11 mouse cellular contexts compared by ENCODE assay signal in genomic region chr16:50118150-50118549, GRCm38 (mm10).
A peak's percentile ranks its signal among the peaks of the same experiment; 100 is the strongest.
DNase-seq lines count a peak whose midpoint lies in the region; ATAC-seq and TF ChIP-seq lines count a peak whose summit lies in the region.
"Had no signal": no experiment of that assay in that cellular context is flagged by ENCODE, and none has a peak within 500 bp of the region (broad histone marks: within the 10 kb centered on the region; RNA-seq: fewer than 3 reads in every experiment).

No protein-coding gene starts in this region.

- H3K27me3 ChIP-seq in intestine, postnatal 0 days (replicated peaks; ENCODE audit: control insufficient read depth, insufficient read depth, low read length), result no peaks in the 10 kb centered on the region
- H3K27me3 ChIP-seq in intestine, embryonic 16.5 days (replicated peaks; ENCODE audit: control insufficient read depth, insufficient read depth, low read length), result no peaks in the 10 kb centered on the region
- H3K27me3 ChIP-seq in kidney, embryonic 15.5 days, result no peaks in the 10 kb centered on the region
- H3K27me3 ChIP-seq: limb, embryonic 12.5 days; neural tube, embryonic 12.5 days had no signal

- DNase-seq in B cell, adult 2 months, result peak; percentile 61 to 63
- peak; percentile 75 for DNase-seq in R1 (ENCODE audit: low read depth, low spot score)
- DNase-seq in natural killer cell, adult 2 months (ENCODE audit: low spot score in 2 of 2), result peak; percentile 1 to 26
- no peak for DNase-seq in yolk sac, embryonic 10.5 days (ENCODE audit: low spot score)

- ATAC-seq in intestine, postnatal 0 days, result no peak
- no peak for ATAC-seq in intestine, embryonic 16.5 days
- no peak for ATAC-seq in inflammation-experienced regulatory T-cells, adult 6 months
- no peak for ATAC-seq in kidney, embryonic 15.5 days (replicated peaks; ENCODE audit: low FRiP score)

- peak; percentile 54 for TF ChIP-seq CTCF in intestine, postnatal 0 days (IDR thresholded peaks at IDR 0.05; ENCODE audit: low read depth)

- 93% methylated on average over 7 of the region's 7 CpGs for WGBS in intestine, postnatal 0 days
- 95% methylated on average over 7 of the region's 7 CpGs for WGBS in intestine, embryonic 16.5 days
- WGBS in kidney, embryonic 15.5 days, result 94% methylated on average over 7 of the region's 7 CpGs

- no peak overlapping the region for H3K4me2 ChIP-seq in intestine, postnatal 0 days (replicated peaks; ENCODE audit: low read depth)
- H3K4me2 ChIP-seq in intestine, embryonic 16.5 days (ENCODE audit: low read depth, low read length), result no peak overlapping the region
- H3K4me2 ChIP-seq in kidney, embryonic 15.5 days, result no peak overlapping the region
- H3K4me2 ChIP-seq: hindbrain, embryonic 14.5 days; limb, embryonic 12.5 days; neural tube, embryonic 12.5 days had no signal

- H3K9ac ChIP-seq in intestine, postnatal 0 days (ENCODE audit: low read depth, low read length), result no peak overlapping the region
- H3K9ac ChIP-seq in intestine, embryonic 16.5 days (ENCODE audit: low read depth, low read length), result no peak overlapping the region
- no peak overlapping the region for H3K9ac ChIP-seq in kidney, embryonic 15.5 days
- H3K9ac ChIP-seq: hindbrain, embryonic 14.5 days; limb, embryonic 12.5 days; neural tube, embryonic 12.5 days had no signal

- no peaks in the 10 kb centered on the region for H3K36me3 ChIP-seq in intestine, postnatal 0 days (ENCODE audit: control insufficient read depth, insufficient read depth)
- no peaks in the 10 kb centered on the region for H3K36me3 ChIP-seq in intestine, embryonic 16.5 days (ENCODE audit: control insufficient read depth, insufficient read depth, low read length)
- no peaks in the 10 kb centered on the region for H3K36me3 ChIP-seq in kidney, embryonic 15.5 days
- H3K36me3 ChIP-seq: limb, embryonic 12.5 days; neural tube, embryonic 12.5 days had no signal

- no peaks in the 10 kb centered on the region for H3K9me3 ChIP-seq in intestine, postnatal 0 days (ENCODE audit: control insufficient read depth)
- H3K9me3 ChIP-seq in intestine, embryonic 16.5 days (ENCODE audit: control insufficient read depth, low read length), result no peaks in the 10 kb centered on the region
- no peaks in the 10 kb centered on the region for H3K9me3 ChIP-seq in kidney, embryonic 15.5 days (replicated peaks)
- H3K9me3 ChIP-seq: limb, embryonic 12.5 days; neural tube, embryonic 12.5 days had no signal

- H3K4me3 ChIP-seq in intestine, postnatal 0 days (ENCODE audit: low read depth, low read length), result no peak overlapping the region
- H3K4me3 ChIP-seq in intestine, embryonic 16.5 days (ENCODE audit: low read length), result no peak overlapping the region
- no peak overlapping the region for H3K4me3 ChIP-seq in kidney, embryonic 15.5 days (replicated peaks)
- H3K4me3 ChIP-seq: limb, embryonic 12.5 days; neural tube, embryonic 12.5 days had no signal

- H3K27ac ChIP-seq in intestine, postnatal 0 days (ENCODE audit: low read depth, low read length), result no peak overlapping the region
- no peak overlapping the region for H3K27ac ChIP-seq in intestine, embryonic 16.5 days (ENCODE audit: low read length)
- H3K27ac ChIP-seq in kidney, embryonic 15.5 days, result no peak overlapping the region
- H3K27ac ChIP-seq: hindbrain, embryonic 14.5 days; limb, embryonic 12.5 days; neural tube, embryonic 12.5 days had no signal

- H3K4me1 ChIP-seq in intestine, postnatal 0 days (replicated peaks; ENCODE audit: control insufficient read depth, insufficient read depth, low read length), result no peaks in the 10 kb centered on the region
- no peaks in the 10 kb centered on the region for H3K4me1 ChIP-seq in intestine, embryonic 16.5 days (ENCODE audit: control insufficient read depth, insufficient read depth, low read length)
- H3K4me1 ChIP-seq in kidney, embryonic 15.5 days, result no peaks in the 10 kb centered on the region
- H3K4me1 ChIP-seq: limb, embryonic 12.5 days; neural tube, embryonic 12.5 days had no signal
